Mouse (Mus musculus) forebrain, embryonic 16.5 days (tissue): Measurements from ENCODE around the gene Pemt. TPM values are rescaled to one million over a fixed set of nuclear protein-coding genes. Genes with fewer than 3 reads are reported as not detected.
A peak's percentile ranks its signal among the peaks of the same experiment; 100 is the strongest.

Experiments used
- ATAC-seq: fragments of 200-750 bp; cut with Nextera tagmentation; 2 replicates; pipeline ENCODE4 v1.8.0; 2017; ENCODE audit warnings: mild to moderate bottlenecking, moderate library complexity
- H3K27ac ChIP-seq: fragments of 300-500 bp; sonication (generic); 2 replicates; pipeline ENCODE4 v1.5.1; 2014; ENCODE audit warnings: low read length, control low read depth
- H3K27me3 ChIP-seq: fragments of 300-500 bp; sonication (generic); replicated peaks from 2 replicates; pipeline ENCODE4 v1.6.1; 2014; ENCODE audit warnings: low read length; ENCODE audit not compliant: control insufficient read depth, insufficient read depth
- H3K36me3 ChIP-seq: fragments of 300-500 bp; sonication (generic); 2 replicates; pipeline ENCODE4 v1.6.1; 2014; ENCODE audit not compliant: control insufficient read depth, insufficient read depth
- H3K4me1 ChIP-seq: fragments of 300-500 bp; sonication (generic); replicated peaks from 2 replicates; pipeline ENCODE4 v1.6.1; 2014; ENCODE audit warnings: low read length; ENCODE audit not compliant: control insufficient read depth, insufficient read depth
- H3K4me2 ChIP-seq: fragments of 300-500 bp; sonication (generic); 2 replicates; pipeline ENCODE4 v1.6.1; 2014; ENCODE audit warnings: mild to moderate bottlenecking, low read length, control low read depth
- H3K4me3 ChIP-seq: fragments of 300-500 bp; sonication (generic); replicated peaks from 2 replicates; pipeline ENCODE4 v1.5.1; 2014; ENCODE audit warnings: mild to moderate bottlenecking, low read length, control low read depth
- H3K9ac ChIP-seq: fragments of 300-500 bp; sonication (generic); replicated peaks from 2 replicates; pipeline ENCODE4 v1.6.1; 2014; ENCODE audit warnings: low read depth, low read length, control low read depth
- H3K9me3 ChIP-seq: fragments of 300-500 bp; sonication (generic); 2 replicates; pipeline ENCODE4 v1.6.1; 2016; ENCODE audit warnings: low read length; ENCODE audit not compliant: control insufficient read depth
- WGBS: fragments of 180-500 bp; shearing (Covaris S2); extraction: QIAGEN DNeasy Blood & Tissue Kit; methylation state at CpG from one replicate; pipeline ENCODE4 v1.1.7; 2014; 5-methylcytosine and 5-hydroxymethylcytosine counted together
- polyA plus RNA-seq: library from polyadenylated mRNA; unstranded; fragments of >200 nt; fragmentation: Nextera tagmentation; extraction: Ambion mirVana; gene quantifications from 2 replicates; pipeline ENCODE4 v1.2.1, GENCODE M21; 2015

Gene Pemt
- polyA plus RNA-seq, 1 experiment from 2014 or later, result 7.9 TPM

- no peaks in the 10 kb centered on the region for H3K36me3 ChIP-seq
- H3K9me3 ChIP-seq, result no peaks in the 10 kb centered on the region
- H3K4me2 ChIP-seq, result no peak overlapping the region
- H3K27ac ChIP-seq, result no peak overlapping the region
- ATAC-seq, result no peak
- H3K9ac ChIP-seq, result no peak overlapping the region
- H3K27me3 ChIP-seq, result no peaks in the 10 kb centered on the region
- 75% methylated on average over 6 of the region's 6 CpGs for WGBS
- no peak overlapping the region for H3K4me3 ChIP-seq
- H3K4me1 ChIP-seq, result no peaks in the 10 kb centered on the region
These were observed 12.0 kb downstream of the Pemt start for GRCm38 (mm10) chr11:60034293-60034692.

- Histone ChIP-seq H3K4me3 (no peak overlapping the region), H3K4me1 (peaks cover 6% of the 10 kb centered on the region), H3K27me3 (no peaks in the 10 kb centered on the region), H3K27ac (no peak overlapping the region), H3K9ac (no peak overlapping the region), H3K36me3 (no peaks in the 10 kb centered on the region), H3K4me2 (no peak overlapping the region), H3K9me3 (no peaks in the 10 kb centered on the region)
- WGBS, result 85% methylated on average over 6 of the region's 6 CpGs
- no peak for ATAC-seq
These were observed 13.5 kb downstream of the Pemt start for GRCm38 (mm10) chr11:60032586-60033430.

DNA sequence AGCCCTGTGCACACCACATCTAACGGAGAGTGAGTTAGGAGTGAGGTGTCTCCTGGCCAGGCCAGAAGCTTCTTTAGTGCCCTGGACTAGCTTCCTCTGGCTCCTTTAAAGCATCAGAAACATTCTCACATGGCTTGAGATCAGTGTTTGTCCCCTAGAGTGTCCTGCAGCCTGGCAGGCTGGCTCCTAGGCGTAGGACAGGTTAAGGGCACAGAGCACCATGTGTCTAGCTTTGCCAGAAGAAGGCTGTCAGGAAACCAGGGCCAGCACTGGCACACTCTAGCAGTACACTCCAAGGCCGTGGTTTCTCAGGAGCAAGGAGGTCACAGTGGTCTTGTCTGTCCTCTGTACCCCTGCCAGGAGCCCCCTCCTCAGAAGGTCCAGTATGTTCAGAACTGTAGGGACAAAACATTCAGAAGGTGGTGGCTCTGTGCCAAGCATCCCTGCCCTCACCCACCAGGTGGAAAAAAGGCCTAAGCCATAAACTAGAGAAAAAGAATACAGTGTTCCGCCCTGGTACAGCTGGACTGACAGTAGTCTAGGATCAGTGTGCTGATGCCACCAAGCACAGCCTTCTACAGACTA, 15.4 kb downstream of the Pemt start:
- ATAC-seq, result no peak
- WGBS, result 80% methylated on average over 4 of the region's 4 CpGs

DNA sequence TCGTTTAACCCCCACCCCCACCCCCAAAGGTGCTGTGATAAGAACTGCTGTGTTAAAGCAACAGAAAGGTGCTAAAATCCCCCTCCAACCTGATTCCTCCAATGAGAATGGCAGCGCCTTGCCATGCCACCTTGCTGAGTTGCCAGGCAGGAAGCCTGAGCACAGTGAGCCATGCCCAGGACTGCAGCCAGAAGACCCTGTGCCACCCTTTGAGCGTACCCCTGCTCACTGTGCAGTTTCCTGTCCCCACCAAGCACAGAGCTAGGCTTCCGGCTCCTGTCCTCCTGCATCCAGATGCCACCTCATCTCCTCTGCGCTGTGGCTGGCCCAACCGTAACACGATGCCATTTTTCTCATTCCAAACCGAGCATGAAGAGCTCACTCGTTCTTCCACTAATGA, 16.3 kb downstream of the Pemt start:
- no peak overlapping the region for H3K4me3 ChIP-seq
- H3K36me3 ChIP-seq, result no peaks in the 10 kb centered on the region
- no peak overlapping the region for H3K27ac ChIP-seq
- H3K9me3 ChIP-seq, result no peaks in the 10 kb centered on the region
- ATAC-seq, result no peak
- WGBS, result 60% methylated on average over 9 of the region's 9 CpGs
- H3K4me2 ChIP-seq, result no peak overlapping the region
- H3K4me1 ChIP-seq, result peaks cover 7% of the 10 kb centered on the region
- H3K9ac ChIP-seq, result no peak overlapping the region; the same call in 1 of the 2 replicates
- H3K27me3 ChIP-seq, result no peaks in the 10 kb centered on the region

More for the DNA sequence above, 15.4 kb downstream of the Pemt start:
- Histone ChIP-seq H3K4me2 (no peak overlapping the region), H3K4me1 (peaks cover 7% of the 10 kb centered on the region), H3K9ac (no peak overlapping the region), H3K27me3 (no peaks in the 10 kb centered on the region), H3K36me3 (no peaks in the 10 kb centered on the region), H3K4me3 (no peak overlapping the region), H3K27ac (no peak overlapping the region), H3K9me3 (no peaks in the 10 kb centered on the region)

DNA sequence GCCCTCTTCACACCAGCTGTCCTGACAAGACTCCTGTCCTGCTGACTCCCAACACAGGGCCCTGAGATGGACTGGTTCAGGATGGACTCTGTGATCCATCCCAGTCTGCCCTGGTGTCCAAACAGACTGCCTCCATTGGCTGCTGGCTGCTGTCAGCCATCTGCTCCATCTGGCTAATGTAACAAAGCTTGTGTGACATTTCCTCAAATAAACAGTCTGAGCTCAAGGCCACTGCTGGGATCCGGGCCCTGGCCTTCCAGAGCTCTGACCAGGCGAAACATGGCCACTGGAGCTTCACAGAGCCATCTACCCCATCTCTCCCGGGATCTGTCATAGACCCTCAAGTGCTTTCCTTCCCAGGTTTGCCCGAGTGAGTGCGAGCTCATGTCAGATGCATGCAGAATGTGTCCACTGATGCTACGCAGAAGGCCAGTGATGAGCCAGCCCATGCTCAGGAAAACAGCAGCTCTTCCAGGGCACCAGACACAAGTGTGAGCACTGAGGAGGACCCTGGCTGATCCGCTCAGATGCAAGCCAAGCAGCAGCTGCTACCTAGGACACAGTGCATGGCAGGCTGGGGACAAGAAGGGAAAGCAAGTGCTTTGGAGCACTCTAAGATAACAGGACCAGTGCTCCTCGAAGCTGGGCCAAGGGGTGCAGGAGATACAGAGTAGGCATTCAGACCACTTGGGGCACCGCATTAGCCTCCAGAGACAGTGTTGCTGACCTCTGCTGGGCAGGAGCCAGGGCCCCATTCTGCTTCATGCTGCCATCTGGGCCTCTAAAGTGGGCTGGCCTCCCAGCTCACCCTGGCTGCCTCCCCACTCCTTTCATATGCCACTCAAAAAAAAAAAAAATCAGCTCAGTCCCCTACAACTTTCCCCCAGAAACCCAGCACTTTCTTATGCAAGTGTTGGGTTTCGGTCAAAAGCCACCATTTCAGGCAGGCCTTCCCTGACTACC, 18.1 kb downstream of the Pemt start:
- Histone ChIP-seq H3K27ac (peak overlapping the region; percentile 34; the same call in 1 of the 2 replicates), H3K27me3 (no peaks in the 10 kb centered on the region), H3K36me3 (no peaks in the 10 kb centered on the region), H3K4me2 (no peak overlapping the region), H3K9ac (0 out of 2 replicates have a peak overlapping the region, but pooled peaks have one; percentile 5), H3K4me3 (no peak overlapping the region), H3K9me3 (no peaks in the 10 kb centered on the region), H3K4me1 (peaks cover 7% of the 10 kb centered on the region)
- peak; percentile 28; the same call in 1 of the 2 replicates for ATAC-seq
- 69% methylated on average over 10 of the region's 10 CpGs for WGBS

DNA sequence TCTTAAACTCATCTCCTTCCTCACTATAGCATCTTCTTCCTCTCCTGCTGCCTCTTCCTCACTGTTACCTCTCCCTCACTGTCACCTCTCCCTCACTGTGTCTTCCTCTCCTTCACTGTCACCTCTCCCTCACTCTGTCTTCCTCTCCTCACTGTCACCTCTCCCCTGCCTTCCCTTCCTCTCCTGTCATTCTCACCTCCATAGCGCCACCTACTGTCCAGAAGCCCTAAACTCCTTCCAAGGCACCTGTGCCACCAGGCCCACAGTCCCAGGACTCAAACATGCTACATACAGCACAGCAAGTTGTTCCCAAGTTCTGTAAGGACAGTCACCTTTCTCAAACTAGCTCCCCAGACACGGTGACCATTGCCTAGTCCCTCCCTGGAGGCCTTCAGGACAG, 19.0 kb downstream of the Pemt start:
- H3K27me3 ChIP-seq, result no peaks in the 10 kb centered on the region
- no peak overlapping the region for H3K4me2 ChIP-seq
- WGBS, result 8% methylated on average over 2 of the region's 2 CpGs
- H3K9ac ChIP-seq, result no peak overlapping the region
- H3K4me3 ChIP-seq, result no peak overlapping the region
- H3K4me1 ChIP-seq, result peaks cover 7% of the 10 kb centered on the region
- no peaks in the 10 kb centered on the region for H3K9me3 ChIP-seq
- no peak for ATAC-seq
- H3K27ac ChIP-seq, result no peak overlapping the region
- H3K36me3 ChIP-seq, result no peaks in the 10 kb centered on the region

DNA sequence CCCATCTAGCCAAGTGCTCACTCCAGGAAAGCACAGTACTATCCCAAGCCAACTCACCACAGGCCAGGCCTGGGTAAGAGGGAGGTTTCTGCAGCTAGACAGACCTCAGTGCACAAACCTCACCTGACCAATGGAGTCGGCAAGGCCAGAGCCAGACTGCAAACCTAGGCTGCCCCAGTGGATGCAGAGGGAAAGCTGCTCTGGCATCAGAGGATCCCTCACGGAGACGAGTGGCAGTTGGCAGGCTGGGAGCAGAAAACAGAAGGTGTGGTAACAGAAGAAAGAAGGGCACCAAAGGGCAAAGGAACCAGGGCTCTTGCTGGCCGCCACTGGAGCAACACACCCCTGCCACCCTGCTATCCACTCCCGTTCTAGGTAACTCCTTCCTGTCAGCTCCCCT, 20.1 kb downstream of the Pemt start:
- Histone ChIP-seq H3K9me3 (no peaks in the 10 kb centered on the region), H3K4me1 (peaks cover 7% of the 10 kb centered on the region), H3K27me3 (no peaks in the 10 kb centered on the region), H3K27ac (no peak overlapping the region), H3K4me2 (no peak overlapping the region), H3K9ac (no peak overlapping the region), H3K36me3 (no peaks in the 10 kb centered on the region), H3K4me3 (no peak overlapping the region)
- 73% methylated on average over 5 of the region's 5 CpGs for WGBS
- ATAC-seq, result no peak

- H3K4me1 ChIP-seq, result no peaks in the 10 kb centered on the region
- no peak overlapping the region for H3K4me2 ChIP-seq
- no peaks in the 10 kb centered on the region for H3K9me3 ChIP-seq
- H3K27ac ChIP-seq, result no peak overlapping the region
- no peaks in the 10 kb centered on the region for H3K36me3 ChIP-seq
- no peak overlapping the region for H3K9ac ChIP-seq
- no peaks in the 10 kb centered on the region for H3K27me3 ChIP-seq
- 90% methylated on average over 6 of the region's 6 CpGs for WGBS
- no peak for ATAC-seq
- H3K4me3 ChIP-seq, result no peak overlapping the region
These were observed 25.1 kb downstream of the Pemt start for GRCm38 (mm10) chr11:60021201-60021600.

DNA sequence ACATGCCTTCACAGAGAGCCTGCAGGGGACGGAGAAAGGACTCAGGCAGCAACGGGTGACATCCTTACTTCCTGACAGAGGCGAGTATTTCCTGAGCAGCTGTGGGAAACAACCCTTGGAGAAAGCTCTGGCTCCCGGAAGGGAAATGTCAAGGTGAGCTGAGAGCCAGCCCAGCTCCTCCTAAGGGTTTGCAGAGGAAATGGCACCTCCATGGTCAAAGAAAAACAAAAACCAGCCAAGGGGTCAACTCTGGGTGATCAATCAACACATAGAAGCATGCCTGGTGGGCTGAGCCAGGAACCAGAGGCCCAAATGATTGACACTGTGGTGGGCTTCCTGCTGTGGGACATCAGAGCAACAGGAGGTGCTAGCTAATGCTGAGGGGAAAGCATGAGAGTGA, 29.6 kb downstream of the Pemt start:
- no peak overlapping the region for H3K9ac ChIP-seq
- no peaks in the 10 kb centered on the region for H3K27me3 ChIP-seq
- no peak overlapping the region for H3K27ac ChIP-seq
- H3K9me3 ChIP-seq, result no peaks in the 10 kb centered on the region
- no peak overlapping the region for H3K4me2 ChIP-seq
- no peak overlapping the region for H3K4me3 ChIP-seq
- H3K4me1 ChIP-seq, result no peaks in the 10 kb centered on the region
- no peak for ATAC-seq
- 82% methylated on average over 4 of the region's 4 CpGs for WGBS
- H3K36me3 ChIP-seq, result no peaks in the 10 kb centered on the region
